Mouse (Mus musculus): ENCODE data around the gene Cisd2. TPM values are rescaled to one million over a fixed set of nuclear protein-coding genes. Genes with fewer than 3 reads are reported as not detected.

Gene Cisd2
- polyA plus RNA-seq, 1 experiment from 2014 or later, result 51.8 TPM

DNA sequence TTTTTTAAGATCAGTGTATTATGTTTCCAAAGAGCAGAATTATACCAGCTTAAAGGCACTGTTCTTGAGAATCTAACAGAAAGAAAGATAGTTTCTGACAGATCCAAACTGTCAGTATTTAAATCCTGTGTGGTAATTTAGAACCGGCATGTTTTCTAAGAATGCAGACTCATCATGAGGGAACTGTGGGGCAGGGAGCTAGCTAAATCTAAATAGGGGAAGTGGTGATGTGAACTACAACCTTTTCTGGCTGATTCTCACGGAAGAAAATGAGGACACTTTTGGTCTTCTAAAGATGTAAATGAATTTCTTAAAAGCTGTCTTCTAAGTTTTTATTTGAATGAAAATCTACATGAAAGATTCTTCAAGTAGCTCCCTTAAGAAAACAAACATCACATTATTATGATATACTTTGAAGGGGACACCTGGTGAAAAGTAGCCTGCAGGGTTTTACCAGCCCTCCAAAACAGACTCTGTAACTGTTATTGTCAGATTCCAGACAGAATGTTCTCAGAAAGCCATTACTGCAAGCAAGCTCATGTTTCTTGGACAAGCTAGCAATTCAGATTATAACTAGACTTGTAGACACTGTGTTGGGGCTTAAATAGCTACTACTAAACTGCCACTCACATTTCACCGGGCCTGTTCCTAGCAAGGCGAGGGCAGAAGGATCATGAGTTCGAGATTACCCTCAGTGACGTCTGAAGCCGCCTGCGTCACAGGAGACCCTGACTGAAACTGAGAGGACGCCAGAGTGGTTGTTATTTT lies 3.0 kb downstream of the Cisd2 start:
- 81% methylated on average over 9 of the region's 9 CpGs for WGBS
- no peak for ATAC-seq (replicated peaks; ENCODE audit: extremely low read depth, insufficient read depth, low FRiP score)
- peaks cover 12% of the 10 kb centered on the region for H3K4me1 ChIP-seq (ENCODE audit: control insufficient read depth, insufficient read depth, low read length)
- H3K27ac ChIP-seq (ENCODE audit: low read length), result no peak overlapping the region
- H3K36me3 ChIP-seq (ENCODE audit: control insufficient read depth, insufficient read depth), result no peaks in the 10 kb centered on the region
- no peaks in the 10 kb centered on the region for H3K9me3 ChIP-seq (replicated peaks; ENCODE audit: control insufficient read depth, low read length)
- no peak overlapping the region for H3K9ac ChIP-seq (ENCODE audit: low read length)
- no peak overlapping the region for H3K4me3 ChIP-seq (ENCODE audit: low read length)
- H3K27me3 ChIP-seq (ENCODE audit: control insufficient read depth, insufficient read depth, low read length), result no peaks in the 10 kb centered on the region
- no peak overlapping the region for H3K4me2 ChIP-seq (ENCODE audit: low read depth, low read length)

DNA sequence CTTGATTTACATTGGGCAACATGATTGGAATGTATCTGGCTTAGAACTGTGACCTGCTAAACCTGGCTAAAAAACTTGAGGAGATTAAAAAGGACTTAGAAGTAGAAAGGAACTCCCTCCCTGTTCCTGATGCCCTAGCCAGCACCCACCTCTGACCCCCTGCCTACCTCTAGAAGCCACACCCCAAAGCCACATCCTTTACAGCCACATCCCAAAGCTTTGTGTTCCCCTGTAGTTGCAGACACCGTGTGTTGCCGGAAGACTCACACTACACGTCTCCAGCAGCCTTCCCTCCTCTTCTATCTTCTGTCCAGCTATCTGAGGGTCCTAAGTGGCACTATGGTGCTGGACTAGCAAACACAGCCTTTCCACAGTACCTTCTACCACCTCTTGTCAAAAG lies 5.9 kb downstream of the Cisd2 start:
- Histone ChIP-seq H3K4me3 (ENCODE audit: low read length) (no peak overlapping the region), H3K4me2 (ENCODE audit: low read depth, low read length) (no peak overlapping the region), H3K27me3 (ENCODE audit: control insufficient read depth, insufficient read depth, low read length) (no peaks in the 10 kb centered on the region), H3K9ac (ENCODE audit: low read length) (no peak overlapping the region), H3K4me1 (ENCODE audit: control insufficient read depth, insufficient read depth, low read length) (peaks cover 15% of the 10 kb centered on the region), H3K27ac (ENCODE audit: low read length) (no peak overlapping the region), H3K36me3 (ENCODE audit: control insufficient read depth, insufficient read depth) (no peaks in the 10 kb centered on the region), H3K9me3 (replicated peaks; ENCODE audit: control insufficient read depth, low read length) (no peaks in the 10 kb centered on the region)
- 58% methylated on average over 3 of the region's 3 CpGs for WGBS
- 0 out of 2 replicates have a peak, but pooled peaks have one; percentile 20 for ATAC-seq (replicated peaks; ENCODE audit: extremely low read depth, insufficient read depth, low FRiP score)

DNA sequence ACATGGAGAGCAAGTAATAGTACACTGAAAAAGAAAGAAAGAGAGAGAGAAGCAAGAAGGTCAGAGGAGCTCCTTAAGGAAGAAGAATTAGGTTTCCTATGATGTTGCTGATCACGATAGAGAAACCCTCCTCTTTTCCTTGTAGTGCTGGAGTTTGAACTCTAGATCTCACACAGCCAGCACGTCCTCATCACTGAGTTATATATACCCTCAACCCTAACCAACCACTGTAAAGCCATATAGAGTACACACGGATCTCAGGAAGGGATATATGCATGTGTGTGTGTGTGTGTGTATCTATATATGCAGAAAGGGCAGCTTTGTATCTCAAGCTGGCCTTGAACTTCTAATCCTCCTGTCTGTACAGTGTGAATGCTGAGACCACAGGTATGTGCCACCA lies 6.5 kb downstream of the Cisd2 start:
- Histone ChIP-seq H3K36me3 (ENCODE audit: control insufficient read depth, insufficient read depth) (no peaks in the 10 kb centered on the region), H3K27ac (ENCODE audit: low read length) (no peak overlapping the region), H3K4me3 (ENCODE audit: low read length) (no peak overlapping the region), H3K4me1 (ENCODE audit: control insufficient read depth, insufficient read depth, low read length) (peaks cover 19% of the 10 kb centered on the region), H3K9ac (ENCODE audit: low read length) (no peak overlapping the region), H3K9me3 (replicated peaks; ENCODE audit: control insufficient read depth, low read length) (no peaks in the 10 kb centered on the region), H3K4me2 (ENCODE audit: low read depth, low read length) (no peak overlapping the region), H3K27me3 (ENCODE audit: control insufficient read depth, insufficient read depth, low read length) (no peaks in the 10 kb centered on the region)
- no peak for ATAC-seq (replicated peaks; ENCODE audit: extremely low read depth, insufficient read depth, low FRiP score)
- 75% methylated on average over 3 of the region's 3 CpGs for WGBS

DNA sequence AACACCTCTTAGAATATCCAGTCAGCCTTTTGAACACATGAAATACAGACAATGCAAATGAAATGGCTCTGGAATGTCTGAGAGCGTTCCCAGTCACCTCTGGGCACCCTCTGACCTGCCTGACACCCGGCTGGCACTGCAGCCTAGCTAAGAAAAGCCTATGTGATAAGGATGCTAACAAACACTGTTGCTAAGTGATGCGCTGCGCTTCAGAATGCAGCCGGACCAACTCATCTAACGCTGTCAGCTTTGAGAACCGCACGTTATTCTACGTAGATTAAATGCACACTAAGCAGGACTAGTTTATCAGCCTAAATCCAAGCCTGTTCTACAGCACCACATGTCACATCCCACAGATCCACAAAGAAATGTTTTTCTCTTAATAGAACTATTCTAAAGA lies 11.9 kb downstream of the Cisd2 start:
- Histone ChIP-seq H3K9me3 (replicated peaks; ENCODE audit: control insufficient read depth, low read length) (0 out of 2 replicates have a peak, but pooled peaks cover 3% of the 10 kb centered on the region), H3K27me3 (ENCODE audit: control insufficient read depth, insufficient read depth, low read length) (no peaks in the 10 kb centered on the region), H3K4me3 (ENCODE audit: low read length) (peak overlapping the region; percentile 19), H3K9ac (ENCODE audit: low read length) (no peak overlapping the region), H3K36me3 (ENCODE audit: control insufficient read depth, insufficient read depth) (peaks cover 12% of the 10 kb centered on the region), H3K4me1 (ENCODE audit: control insufficient read depth, insufficient read depth, low read length) (peaks cover 24% of the 10 kb centered on the region), H3K4me2 (ENCODE audit: low read depth, low read length) (peak overlapping the region; percentile 40), H3K27ac (ENCODE audit: low read length) (peak overlapping the region; percentile 48; the same call in 1 of the 2 replicates)
- ATAC-seq (replicated peaks; ENCODE audit: extremely low read depth, insufficient read depth, low FRiP score), result peak; percentile 92
- WGBS, result 35% methylated on average over 9 of the region's 9 CpGs

DNA sequence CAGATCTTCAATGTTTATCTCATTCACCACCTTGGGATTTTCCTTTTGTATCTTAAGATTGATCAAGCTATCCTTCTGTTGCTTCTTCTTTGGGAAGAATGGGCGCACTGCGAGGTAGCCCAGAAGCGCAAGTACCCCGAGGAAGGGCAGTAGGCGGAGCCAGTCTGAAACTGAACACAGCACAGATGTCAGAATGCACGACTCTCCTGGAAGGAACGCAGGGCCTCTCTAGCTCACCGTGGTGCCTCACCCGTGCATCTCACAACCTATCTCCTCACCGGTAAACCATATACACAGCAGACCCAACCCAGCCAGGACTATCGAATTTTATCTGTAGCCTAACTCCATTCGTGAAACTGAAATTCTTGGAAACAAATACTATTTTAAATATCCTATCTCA lies 12.7 kb downstream of the Cisd2 start:
- Histone ChIP-seq H3K36me3 (ENCODE audit: control insufficient read depth, insufficient read depth) (peaks cover 12% of the 10 kb centered on the region), H3K27ac (ENCODE audit: low read length) (no peak overlapping the region), H3K4me3 (ENCODE audit: low read length) (no peak overlapping the region), H3K9ac (ENCODE audit: low read length) (no peak overlapping the region), H3K27me3 (ENCODE audit: control insufficient read depth, insufficient read depth, low read length) (no peaks in the 10 kb centered on the region), H3K4me1 (ENCODE audit: control insufficient read depth, insufficient read depth, low read length) (peaks cover 24% of the 10 kb centered on the region), H3K9me3 (replicated peaks; ENCODE audit: control insufficient read depth, low read length) (0 out of 2 replicates have a peak, but pooled peaks cover 3% of the 10 kb centered on the region), H3K4me2 (ENCODE audit: low read depth, low read length) (no peak overlapping the region)
- ATAC-seq (replicated peaks; ENCODE audit: extremely low read depth, insufficient read depth, low FRiP score), result no peak
- 70% methylated on average over 12 of the region's 12 CpGs for WGBS

DNA sequence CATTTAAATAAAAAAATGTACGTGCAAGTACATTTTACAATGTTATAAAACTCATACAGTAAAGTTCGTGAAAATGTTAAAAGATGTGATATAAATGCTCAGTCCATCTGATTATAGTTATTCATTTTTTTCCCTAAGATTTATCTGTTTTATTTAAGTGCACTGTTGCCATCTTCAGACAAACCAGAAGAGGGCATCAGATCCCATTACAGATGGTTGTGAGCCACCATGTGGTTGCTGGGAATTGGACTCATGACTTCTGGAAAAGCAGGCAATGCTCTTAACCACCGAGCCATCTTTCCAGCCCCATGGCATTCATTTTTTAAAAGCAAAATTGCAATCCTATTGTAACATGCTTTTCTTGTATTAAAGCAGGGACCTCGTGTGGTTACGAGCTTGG lies 14.5 kb downstream of the Cisd2 start:
- no peak overlapping the region for H3K27ac ChIP-seq (ENCODE audit: low read length)
- no peaks in the 10 kb centered on the region for H3K27me3 ChIP-seq (ENCODE audit: control insufficient read depth, insufficient read depth, low read length)
- H3K4me2 ChIP-seq (ENCODE audit: low read depth, low read length), result no peak overlapping the region
- 97% methylated on average over 5 of the region's 5 CpGs for WGBS
- H3K9ac ChIP-seq (ENCODE audit: low read length), result no peak overlapping the region
- H3K9me3 ChIP-seq (replicated peaks; ENCODE audit: control insufficient read depth, low read length), result 0 out of 2 replicates have a peak, but pooled peaks cover 3% of the 10 kb centered on the region
- peaks cover 14% of the 10 kb centered on the region for H3K36me3 ChIP-seq (ENCODE audit: control insufficient read depth, insufficient read depth)
- ATAC-seq (replicated peaks; ENCODE audit: extremely low read depth, insufficient read depth, low FRiP score), result no peak
- H3K4me1 ChIP-seq (ENCODE audit: control insufficient read depth, insufficient read depth, low read length), result peaks cover 21% of the 10 kb centered on the region
- H3K4me3 ChIP-seq (ENCODE audit: low read length), result no peak overlapping the region

DNA sequence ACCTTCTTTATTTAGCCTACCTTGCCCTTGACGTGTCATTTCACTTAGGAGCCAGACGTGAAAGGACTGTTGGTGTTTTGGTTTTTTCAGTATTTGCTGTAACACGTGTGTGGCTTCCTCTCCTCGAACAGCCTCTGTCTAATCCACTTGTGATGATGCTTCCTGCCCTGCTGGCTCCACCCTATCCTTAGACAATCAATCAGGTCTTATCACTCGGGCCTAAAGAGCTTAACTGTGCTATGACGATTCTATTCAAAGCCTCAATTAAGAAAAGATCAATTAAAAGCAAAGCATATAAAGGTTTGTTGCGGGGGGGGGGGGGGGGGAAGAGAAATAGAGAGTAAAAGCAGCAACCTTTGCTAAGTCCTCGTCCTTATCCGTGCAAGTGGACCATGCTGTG lies 16.4 kb downstream of the Cisd2 start:
- Histone ChIP-seq H3K4me3 (ENCODE audit: low read length) (no peak overlapping the region), H3K9ac (ENCODE audit: low read length) (no peak overlapping the region), H3K9me3 (replicated peaks; ENCODE audit: control insufficient read depth, low read length) (0 out of 2 replicates have a peak, but pooled peaks cover 3% of the 10 kb centered on the region), H3K36me3 (ENCODE audit: control insufficient read depth, insufficient read depth) (peaks cover 14% of the 10 kb centered on the region), H3K4me2 (ENCODE audit: low read depth, low read length) (no peak overlapping the region), H3K4me1 (ENCODE audit: control insufficient read depth, insufficient read depth, low read length) (peaks cover 15% of the 10 kb centered on the region), H3K27me3 (ENCODE audit: control insufficient read depth, insufficient read depth, low read length) (no peaks in the 10 kb centered on the region), H3K27ac (ENCODE audit: low read length) (no peak overlapping the region)
- WGBS, result 53% methylated on average over 9 of the region's 9 CpGs
- no peak for ATAC-seq (replicated peaks; ENCODE audit: extremely low read depth, insufficient read depth, low FRiP score)

DNA sequence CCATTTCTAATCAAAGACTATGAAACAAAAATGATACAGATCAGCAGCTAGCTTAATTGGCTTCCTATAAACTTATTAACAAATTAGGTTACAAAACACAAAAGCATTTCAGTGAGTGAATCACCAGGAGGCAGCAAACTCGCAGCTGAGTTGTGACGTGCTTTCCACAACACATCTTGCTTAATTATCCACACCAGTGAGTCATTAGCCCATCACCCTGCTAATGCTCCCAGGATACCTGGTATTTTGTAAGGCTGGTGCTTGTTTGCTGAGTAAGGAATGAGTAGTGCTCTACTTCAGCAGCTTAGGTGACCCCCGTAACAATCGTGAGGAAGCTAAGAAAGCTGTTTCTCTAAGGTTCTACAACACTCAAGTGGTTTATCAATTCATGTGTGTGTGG lies 19.1 kb downstream of the Cisd2 start:
- 71% methylated on average over 4 of the region's 4 CpGs for WGBS
- H3K9me3 ChIP-seq (replicated peaks; ENCODE audit: control insufficient read depth, low read length), result 0 out of 2 replicates have a peak, but pooled peaks cover 3% of the 10 kb centered on the region
- no peaks in the 10 kb centered on the region for H3K27me3 ChIP-seq (ENCODE audit: control insufficient read depth, insufficient read depth, low read length)
- H3K36me3 ChIP-seq (ENCODE audit: control insufficient read depth, insufficient read depth), result peaks cover 9% of the 10 kb centered on the region
- no peak overlapping the region for H3K9ac ChIP-seq (ENCODE audit: low read length)
- no peak overlapping the region for H3K4me3 ChIP-seq (ENCODE audit: low read length)
- no peak overlapping the region for H3K27ac ChIP-seq (ENCODE audit: low read length)
- H3K4me1 ChIP-seq (ENCODE audit: control insufficient read depth, insufficient read depth, low read length), result peaks cover 5% of the 10 kb centered on the region
- ATAC-seq (replicated peaks; ENCODE audit: extremely low read depth, insufficient read depth, low FRiP score), result no peak
- no peak overlapping the region for H3K4me2 ChIP-seq (ENCODE audit: low read depth, low read length)

DNA sequence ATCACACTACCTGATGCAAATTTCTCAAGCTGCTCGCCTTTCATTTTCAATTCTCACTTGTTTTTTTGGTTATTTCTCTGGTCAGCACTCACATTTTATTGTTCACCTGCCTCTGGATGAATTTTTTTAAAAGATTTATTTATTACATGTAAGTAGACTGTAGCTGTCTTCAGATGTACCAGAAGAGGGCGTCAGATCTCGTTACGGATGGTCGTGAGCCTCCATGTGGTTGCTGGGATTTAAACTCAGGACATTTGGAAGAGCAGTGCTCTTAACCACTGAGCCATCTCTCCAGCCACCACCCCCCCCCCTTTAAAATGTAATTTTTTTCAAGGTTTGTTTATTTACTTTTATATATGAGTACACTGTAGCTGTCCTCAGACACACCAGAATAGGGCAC lies 19.9 kb downstream of the Cisd2 start:
- Histone ChIP-seq H3K4me2 (ENCODE audit: low read depth, low read length) (no peak overlapping the region), H3K27ac (ENCODE audit: low read length) (no peak overlapping the region), H3K4me1 (ENCODE audit: control insufficient read depth, insufficient read depth, low read length) (peaks cover 5% of the 10 kb centered on the region), H3K36me3 (ENCODE audit: control insufficient read depth, insufficient read depth) (peaks cover 4% of the 10 kb centered on the region; the same call in 1 of the 2 replicates), H3K9ac (ENCODE audit: low read length) (no peak overlapping the region), H3K4me3 (ENCODE audit: low read length) (no peak overlapping the region), H3K9me3 (replicated peaks; ENCODE audit: control insufficient read depth, low read length) (no peaks in the 10 kb centered on the region), H3K27me3 (ENCODE audit: control insufficient read depth, insufficient read depth, low read length) (no peaks in the 10 kb centered on the region)
- 69% methylated on average over 5 of the region's 5 CpGs for WGBS
- ATAC-seq (replicated peaks; ENCODE audit: extremely low read depth, insufficient read depth, low FRiP score), result no peak
